8 mouse cellular contexts compared by ENCODE assay signal in the genomic region with DNA sequence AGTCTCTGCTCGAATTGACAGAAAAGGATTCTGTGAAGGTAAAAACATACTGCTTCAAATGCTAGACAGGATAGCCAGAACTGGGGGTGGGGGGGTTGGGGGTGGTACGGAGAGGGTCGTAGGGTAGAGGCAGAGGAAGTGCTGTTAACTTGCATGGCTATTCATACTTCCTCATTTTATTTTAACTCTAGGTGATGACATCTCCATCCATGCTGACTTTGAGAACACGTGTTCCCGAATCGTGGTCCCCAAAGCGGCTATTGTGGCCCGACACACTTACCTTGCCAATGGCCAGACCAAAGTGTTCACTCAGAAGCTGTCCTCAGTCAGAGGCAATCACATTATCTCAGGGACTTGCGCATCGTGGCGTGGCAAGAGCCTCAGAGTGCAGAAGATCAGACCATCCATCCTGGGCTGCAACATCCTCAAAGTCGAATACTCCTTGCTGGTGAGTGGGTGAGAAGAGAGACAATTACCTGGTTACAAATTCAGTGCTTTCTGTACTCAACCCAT. TPM values are rescaled to one million over a fixed set of nuclear protein-coding genes. Genes with fewer than 3 reads are reported as not detected.
DNase-seq lines count a peak whose midpoint lies in the region; ATAC-seq and TF ChIP-seq lines count a peak whose summit lies in the region.

No protein-coding gene starts in this region.

- no peak for TF ChIP-seq POLR2A in cerebellum, adult 2 months (IDR thresholded peaks at IDR 0.05; ENCODE audit: borderline replicate concordance, insufficient read depth, low read length)

- H3K4me2 ChIP-seq in heart, embryonic 16.5 days (ENCODE audit: low read depth, low read length): peak overlapping the region; percentile 70
- H3K4me2 ChIP-seq in liver, embryonic 16.5 days (ENCODE audit: low read depth, low read length): peak overlapping the region; percentile 95

- DNase-seq in cerebellum, adult 2 months: no peak
- DNase-seq in cerebellum, postnatal 10 days: no peak
- no peak for DNase-seq in G1E (ENCODE audit: low spot score)
- no peak for DNase-seq in left cerebral cortex, postnatal 36 days (ENCODE audit: low spot score in 2 of 2)
- no peak for DNase-seq in cerebellum, adult 18-20 months
- DNase-seq in embryo, embryonic 10.5 days (ENCODE audit: low spot score): no peak

- peak overlapping the region; percentile 96 for H3K9ac ChIP-seq in heart, embryonic 16.5 days (ENCODE audit: low read length)
- peak overlapping the region; percentile 70 for H3K9ac ChIP-seq in liver, embryonic 16.5 days (ENCODE audit: low read depth, low read length)

- no peak for ATAC-seq in G1E (ENCODE audit: extremely low read depth, insufficient number of reproducible peaks, low FRiP score, poor library complexity, severe bottlenecking)
- ATAC-seq in heart, embryonic 16.5 days (replicated peaks; ENCODE audit: extremely low read depth, insufficient read depth, low FRiP score): no peak
- no peak for ATAC-seq in liver, embryonic 16.5 days (ENCODE audit: low read depth)

- intact Hi-C loops in left cerebral cortex, postnatal 36 days (cut with DNase I): no loop called here

- peaks cover 28% of the 10 kb centered on the region for H3K36me3 ChIP-seq in G1E (replicated peaks)
- peaks cover 21% of the 10 kb centered on the region for H3K36me3 ChIP-seq in heart, embryonic 16.5 days (ENCODE audit: control insufficient read depth, insufficient read depth)
- peaks cover 21% of the 10 kb centered on the region for H3K36me3 ChIP-seq in liver, embryonic 16.5 days (ENCODE audit: control insufficient read depth, insufficient read depth)

- H3K4me3 ChIP-seq in cerebellum, adult 2 months (replicated peaks; ENCODE audit: insufficient read depth, low read depth, low read length): peak overlapping the region; percentile 44
- H3K4me3 ChIP-seq in G1E (ENCODE audit: low read depth, low read length): peak overlapping the region; percentile 80
- H3K4me3 ChIP-seq in heart, embryonic 16.5 days (ENCODE audit: low read length): peak overlapping the region; percentile 86
- H3K4me3 ChIP-seq in liver, embryonic 16.5 days (ENCODE audit: low read depth, low read length): peak overlapping the region; percentile 66

- H3K9me3 ChIP-seq in G1E (replicated peaks): no peaks in the 10 kb centered on the region
- no peaks in the 10 kb centered on the region for H3K9me3 ChIP-seq in heart, embryonic 16.5 days (replicated peaks; ENCODE audit: control insufficient read depth, low read length)
- H3K9me3 ChIP-seq in liver, embryonic 16.5 days (replicated peaks; ENCODE audit: control insufficient read depth, low read length): no peaks in the 10 kb centered on the region

- H3K27me3 ChIP-seq in cerebellum, adult 2 months (ENCODE audit: control insufficient read depth, insufficient read depth, low read length): no peaks in the 10 kb centered on the region
- H3K27me3 ChIP-seq in G1E (ENCODE audit: insufficient read depth, low read length): no peaks in the 10 kb centered on the region
- H3K27me3 ChIP-seq in heart, embryonic 16.5 days (ENCODE audit: control insufficient read depth, insufficient read depth, low read length): no peaks in the 10 kb centered on the region
- no peaks in the 10 kb centered on the region for H3K27me3 ChIP-seq in liver, embryonic 16.5 days (ENCODE audit: control insufficient read depth, insufficient read depth, low read depth, low read length)

- H3K27ac ChIP-seq in cerebellum, adult 2 months (ENCODE audit: insufficient read depth, low read length): no peak overlapping the region
- H3K27ac ChIP-seq in heart, embryonic 16.5 days (ENCODE audit: low read length): peak overlapping the region; percentile 94
- H3K27ac ChIP-seq in liver, embryonic 16.5 days (ENCODE audit: low read length): peak overlapping the region; percentile 29; the same call in 1 of the 2 replicates

- no peak for TF ChIP-seq CTCF in cerebellum, adult 2 months (IDR thresholded peaks at IDR 0.05; ENCODE audit: borderline replicate concordance, insufficient read depth, low read depth, low read length)
- no peak for TF ChIP-seq CTCF in G1E (IDR thresholded peaks at IDR 0.05; ENCODE audit: low read depth, low read length)

- 43% methylated on average over 12 of the region's 12 CpGs for WGBS in cerebellum, adult 2 months
- 18% methylated on average over 12 of the region's 12 CpGs for WGBS in heart, embryonic 16.5 days
- 11% methylated on average over 12 of the region's 12 CpGs for WGBS in liver, embryonic 16.5 days (ENCODE audit: insufficient replicate concordance)

- no peaks in the 10 kb centered on the region; the same call in 1 of the 2 replicates for H3K4me1 ChIP-seq in cerebellum, adult 2 months (ENCODE audit: control insufficient read depth, insufficient read depth, low read length)
- H3K4me1 ChIP-seq in G1E (ENCODE audit: insufficient read depth, low read depth, low read length): peaks cover 51% of the 10 kb centered on the region
- peaks cover 29% of the 10 kb centered on the region for H3K4me1 ChIP-seq in heart, embryonic 16.5 days (ENCODE audit: control insufficient read depth, insufficient read depth, low read length)
- peaks cover 39% of the 10 kb centered on the region for H3K4me1 ChIP-seq in liver, embryonic 16.5 days (ENCODE audit: control insufficient read depth, low read depth, low read length)

RNA-seq across cellular contexts. Expression of gene Txnip, which starts 1.7 kb away (rescaled TPM):
- polyA plus RNA-seq in cerebellum, adult 2 months (2012; rRNA removed): 15.2 and 21.9 TPM in 2 replicates
- total RNA-seq in G1E (2014; fragmentation: Nextera tagmentation) (1,322 and 1,463 TPM in 2 replicates), G1E (2017) (307 and 332 TPM in 2 replicates)
- 16.1 and 19.5 TPM in 2 replicates for polyA plus RNA-seq in G1E (2012)
- 209 and 226 TPM in 2 replicates for polyA plus RNA-seq in heart, embryonic 16.5 days (2015; fragmentation: Nextera tagmentation; extraction: Ambion mirVana)
- polyA plus RNA-seq in liver, embryonic 16.5 days (2015; fragmentation: Nextera tagmentation; extraction: Ambion mirVana): 49.3 and 51.2 TPM in 2 replicates
- total RNA-seq in left cerebral cortex, postnatal 36 days (2021): 10 to 100 TPM; 19.5 to 21.8 TPM

RNA-seq across cellular contexts. Expression of gene Gm16253, which starts 17.3 kb away (rescaled TPM):
- not detected in 2 replicates for polyA plus RNA-seq in cerebellum, adult 2 months (2012; rRNA removed)
- not detected in 2 replicates for total RNA-seq in G1E (2014; fragmentation: Nextera tagmentation)
- not detected in 2 replicates for total RNA-seq in G1E (2017)
- polyA plus RNA-seq in G1E (2012): not detected in 2 replicates
- 1.3 and 1.4 TPM in 2 replicates for polyA plus RNA-seq in heart, embryonic 16.5 days (2015; fragmentation: Nextera tagmentation; extraction: Ambion mirVana)
- polyA plus RNA-seq in liver, embryonic 16.5 days (2015; fragmentation: Nextera tagmentation; extraction: Ambion mirVana): 0.48 and 0.55 TPM in 2 replicates
- not detected for total RNA-seq in left cerebral cortex, postnatal 36 days (2021)

RNA-seq across cellular contexts. Expression of gene Hfe2, which starts 34.5 kb away (rescaled TPM):
- polyA plus RNA-seq in cerebellum, adult 2 months (2012; rRNA removed): 0.21 and 0.41 TPM in 2 replicates
- total RNA-seq in G1E (2014; fragmentation: Nextera tagmentation) (not detected in 2 replicates), G1E (2017) (not detected in 2 replicates)
- not detected in 2 replicates for polyA plus RNA-seq in G1E (2012)
- 8.5 and 10.9 TPM in 2 replicates for polyA plus RNA-seq in heart, embryonic 16.5 days (2015; fragmentation: Nextera tagmentation; extraction: Ambion mirVana)
- polyA plus RNA-seq in liver, embryonic 16.5 days (2015; fragmentation: Nextera tagmentation; extraction: Ambion mirVana): 9.2 and 12.0 TPM in 2 replicates
- 1 to 10 TPM in 1 of 2 experiments, under 1 TPM in 1; 0.77 to 2.1 TPM for total RNA-seq in left cerebral cortex, postnatal 36 days (2021)

RNA-seq across cellular contexts. Expression of gene Polr3gl, which starts 34.5 kb away (rescaled TPM):
- polyA plus RNA-seq in cerebellum, adult 2 months (2012; rRNA removed): 53.1 and 55.5 TPM in 2 replicates
- total RNA-seq in G1E (2014; fragmentation: Nextera tagmentation) (40.0 and 45.7 TPM in 2 replicates), G1E (2017) (35.4 and 40.7 TPM in 2 replicates)
- 12.0 and 12.5 TPM in 2 replicates for polyA plus RNA-seq in G1E (2012)
- polyA plus RNA-seq in heart, embryonic 16.5 days (2015; fragmentation: Nextera tagmentation; extraction: Ambion mirVana): 33.4 and 36.4 TPM in 2 replicates
- polyA plus RNA-seq in liver, embryonic 16.5 days (2015; fragmentation: Nextera tagmentation; extraction: Ambion mirVana): 10.8 and 12.2 TPM in 2 replicates
- total RNA-seq in left cerebral cortex, postnatal 36 days (2021): 10 to 100 TPM; 22.5 to 29.9 TPM

RNA-seq across cellular contexts. Expression of gene Ankrd34a, which starts 37.0 kb away (rescaled TPM):
- polyA plus RNA-seq in cerebellum, adult 2 months (2012; rRNA removed): 53.2 and 58.1 TPM in 2 replicates
- total RNA-seq in G1E (2014; fragmentation: Nextera tagmentation) (not detected in 2 replicates), G1E (2017) (0.05 TPM in 1 of 2 replicates, not detected in the other)
- polyA plus RNA-seq in G1E (2012): 0.03 and 0.04 TPM in 2 replicates
- polyA plus RNA-seq in heart, embryonic 16.5 days (2015; fragmentation: Nextera tagmentation; extraction: Ambion mirVana): 6.9 and 7.2 TPM in 2 replicates
- polyA plus RNA-seq in liver, embryonic 16.5 days (2015; fragmentation: Nextera tagmentation; extraction: Ambion mirVana): 0.09 and 0.15 TPM in 2 replicates
- total RNA-seq in left cerebral cortex, postnatal 36 days (2021): 10 to 100 TPM; 68.9 to 75.7 TPM
